Mouse (Mus musculus): ENCODE measurements at regions not wholly inside any gene's neighbourhood (a gene's known extent, or its start where the extent isn't known, plus 50 kb on each side); places are given as distances from the start of the nearest gene placed in this dataset.
A peak's percentile ranks its signal among the peaks of the same experiment; 100 is the strongest.

DNA sequence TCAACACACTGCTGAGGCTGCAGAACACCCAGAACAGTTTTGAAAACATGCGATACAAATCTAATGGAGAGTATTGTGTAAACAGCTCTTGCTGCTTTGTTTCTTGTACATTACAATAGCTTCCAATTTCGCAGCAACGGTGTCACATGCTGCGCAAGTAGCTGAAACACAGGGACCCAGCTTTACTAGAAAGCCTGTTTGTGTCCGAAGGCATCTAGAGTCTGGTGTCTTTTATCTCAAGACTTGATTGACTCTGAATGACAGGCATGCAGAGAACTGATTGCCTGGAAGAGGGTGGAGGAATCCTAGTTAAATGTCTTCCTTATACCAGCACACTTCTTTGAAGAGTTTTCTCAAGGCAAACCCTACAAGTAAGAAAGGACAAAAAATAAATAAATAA lies 66.1 kb upstream of the Fgf10 start:
- no peak for DNase-seq

DNA sequence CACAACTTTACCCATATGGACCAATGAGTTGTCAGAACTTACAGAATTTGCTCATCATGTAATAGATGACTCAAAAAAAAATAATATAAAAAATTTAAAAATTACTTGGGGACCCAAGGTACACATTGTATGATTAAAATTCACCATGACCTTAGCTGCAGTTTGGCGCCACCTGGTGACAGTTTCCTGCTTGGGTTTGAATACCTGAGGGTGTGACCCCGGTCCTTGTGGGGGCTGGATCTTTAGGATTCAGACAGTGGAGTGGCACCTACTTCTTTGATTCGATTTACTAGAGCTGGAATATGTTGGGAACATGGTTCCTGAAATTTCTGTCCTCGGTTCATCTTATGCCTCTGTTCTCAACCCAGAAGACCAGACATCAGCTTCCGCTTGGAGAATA lies 72.7 kb upstream of the Fgf10 start:
- DNase-seq: peak in 1 of 2 experiments; percentile 41

DNA sequence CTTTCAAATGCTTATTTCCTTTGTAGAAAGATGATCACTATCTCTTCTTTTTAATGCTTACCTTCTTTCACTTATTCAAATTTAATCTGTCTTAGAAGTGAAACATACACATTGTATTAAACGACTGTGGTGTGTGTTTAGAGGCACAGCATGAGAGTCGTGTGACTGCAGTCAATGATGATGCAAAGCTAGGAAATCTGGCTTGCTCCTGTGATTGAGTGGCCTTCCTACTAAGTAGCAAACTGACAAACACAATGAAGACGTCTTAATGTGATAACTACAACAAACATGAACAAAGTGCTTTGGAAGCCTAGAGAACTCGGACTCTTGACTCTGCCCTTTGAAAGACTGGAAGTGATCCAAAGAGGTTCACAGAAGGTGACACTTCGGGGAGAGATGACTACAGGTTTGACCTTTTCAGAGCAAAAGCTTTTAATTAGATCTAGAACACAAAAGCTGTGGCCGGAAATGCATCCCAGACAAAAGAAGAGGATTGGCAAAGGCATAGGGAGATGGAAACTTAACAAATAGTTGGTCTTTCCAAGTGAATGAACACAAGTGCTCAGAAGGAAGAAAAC lies 73.3 kb upstream of the Fgf10 start:
- DNase-seq: no peak

DNA sequence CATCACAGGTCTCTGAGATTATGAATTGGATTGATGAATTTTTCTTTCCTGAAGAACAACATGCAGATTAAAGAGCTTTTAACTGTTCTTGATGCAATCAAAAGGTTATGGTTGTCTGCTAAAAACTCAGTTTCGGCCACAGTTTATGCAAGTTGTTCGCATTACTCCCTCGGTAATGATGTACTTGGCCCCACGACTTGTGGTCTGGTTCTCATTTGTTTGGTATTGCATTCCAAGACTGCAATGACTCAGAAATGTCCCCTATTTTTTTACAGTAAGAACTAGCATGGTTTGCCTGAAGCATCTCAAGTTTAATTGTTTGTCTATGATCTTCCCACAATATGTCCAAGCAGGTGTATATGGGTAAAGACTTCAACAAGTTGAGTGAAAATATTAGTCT lies 77.5 kb upstream of the Fgf10 start:
- DNase-seq: no peak

DNA sequence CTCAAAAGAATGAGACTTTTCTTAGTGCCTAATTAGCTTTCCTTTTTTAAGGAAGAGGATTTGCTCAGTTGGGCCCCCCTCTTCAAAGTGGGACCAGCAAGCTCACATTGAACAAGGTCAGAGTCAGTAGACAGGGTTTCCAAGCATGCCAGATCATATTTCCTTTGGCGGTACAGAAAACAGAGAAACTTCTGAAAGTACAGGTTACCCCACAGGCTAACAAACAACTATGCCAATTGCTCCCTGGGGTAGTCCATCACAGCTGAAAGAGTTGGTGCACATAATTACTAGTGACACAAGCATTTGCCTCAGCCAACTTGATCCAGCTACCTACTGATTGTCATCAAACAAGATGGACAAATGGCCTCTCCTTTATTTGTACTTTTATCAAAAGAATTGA lies 97.0 kb upstream of the Fgf10 start:
- DNase-seq: no peak

DNA sequence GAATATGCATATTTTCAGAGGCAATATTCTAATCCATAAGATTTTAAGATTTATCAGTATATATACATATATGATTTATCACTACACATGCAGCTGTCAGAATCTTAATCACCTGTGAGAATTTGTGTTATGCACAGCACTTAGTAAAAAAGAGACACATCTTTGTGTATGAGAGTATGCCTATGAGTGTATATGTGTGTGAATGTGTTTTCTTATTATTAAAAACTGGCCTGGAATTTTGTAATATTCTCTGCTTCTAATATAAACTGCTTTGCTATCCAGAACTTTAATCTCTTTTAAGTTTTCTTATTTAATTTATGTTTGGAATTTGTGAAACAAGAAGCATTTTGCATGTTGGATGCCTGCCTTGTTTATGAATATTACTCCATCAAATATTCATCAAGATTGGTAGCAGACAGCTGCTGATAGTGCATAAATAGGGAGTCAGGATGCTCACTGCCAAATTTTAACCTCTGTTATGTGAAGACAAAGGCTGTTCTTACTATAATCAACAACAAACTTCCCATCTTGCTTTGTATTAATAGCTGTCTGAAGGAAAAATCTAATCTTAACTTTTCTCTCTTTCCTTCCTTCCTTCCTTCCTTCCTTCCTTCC lies 104.3 kb upstream of the Fgf10 start:
- DNase-seq: no peak

DNA sequence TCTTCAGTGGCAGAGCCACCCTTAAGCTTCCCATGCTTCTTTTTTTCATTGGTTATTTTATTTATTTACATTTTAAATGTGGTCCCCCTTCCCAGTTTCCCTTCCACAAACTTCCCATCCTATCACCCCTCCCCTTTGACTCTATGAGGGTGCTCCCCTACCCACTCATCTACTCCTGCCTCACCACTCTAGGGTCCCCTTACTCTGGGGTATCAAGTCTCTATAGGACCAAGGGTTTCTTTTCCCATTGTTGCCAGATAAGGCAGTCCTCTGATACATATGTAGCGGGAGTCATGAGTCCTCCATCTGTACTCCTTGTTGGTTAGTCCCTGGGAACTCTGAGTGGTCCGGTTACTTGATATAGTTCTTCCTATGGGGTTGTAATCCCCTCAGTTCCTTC lies 110.6 kb upstream of the Fgf10 start:
- no peak for DNase-seq

DNA sequence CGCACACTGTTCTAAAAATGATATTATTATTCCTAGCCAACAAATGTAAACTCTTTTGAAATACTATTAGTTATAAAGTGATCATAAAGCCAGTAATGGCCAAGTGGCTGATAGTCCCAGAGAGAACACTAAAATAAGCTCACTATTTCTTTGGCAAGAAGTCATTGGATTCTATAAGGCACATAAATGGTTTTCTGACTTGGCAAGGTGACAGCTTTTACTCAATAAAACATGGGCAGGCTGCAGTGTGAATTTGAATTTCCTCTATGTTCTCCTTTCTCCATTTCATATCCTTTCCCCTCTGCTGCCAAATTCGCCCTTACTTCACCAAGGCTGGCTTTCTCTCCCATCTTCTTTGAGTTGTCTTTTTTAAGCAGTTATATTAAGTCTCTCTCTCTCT lies 117.6 kb upstream of the Fgf10 start:
- no peak for DNase-seq

DNA sequence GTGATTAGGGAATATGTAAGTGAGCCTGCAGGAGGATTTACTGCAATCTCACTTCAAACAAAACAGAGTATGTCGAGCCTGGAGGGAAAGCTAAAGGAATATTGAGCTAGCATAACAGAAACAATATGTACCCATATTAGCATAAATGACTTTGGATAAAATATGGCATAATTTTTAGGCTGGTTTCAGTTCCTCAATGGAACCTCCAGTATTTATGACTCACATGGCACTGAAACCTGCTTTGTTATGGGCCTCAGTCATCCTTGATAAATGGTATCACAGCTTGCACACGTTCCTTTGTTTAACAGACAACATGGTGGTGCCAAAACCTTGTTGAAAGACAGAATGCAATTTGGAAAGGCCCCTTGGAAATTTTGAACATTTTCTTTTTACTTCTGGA lies 130.8 kb upstream of the Fgf10 start:
- DNase-seq: no peak

DNA sequence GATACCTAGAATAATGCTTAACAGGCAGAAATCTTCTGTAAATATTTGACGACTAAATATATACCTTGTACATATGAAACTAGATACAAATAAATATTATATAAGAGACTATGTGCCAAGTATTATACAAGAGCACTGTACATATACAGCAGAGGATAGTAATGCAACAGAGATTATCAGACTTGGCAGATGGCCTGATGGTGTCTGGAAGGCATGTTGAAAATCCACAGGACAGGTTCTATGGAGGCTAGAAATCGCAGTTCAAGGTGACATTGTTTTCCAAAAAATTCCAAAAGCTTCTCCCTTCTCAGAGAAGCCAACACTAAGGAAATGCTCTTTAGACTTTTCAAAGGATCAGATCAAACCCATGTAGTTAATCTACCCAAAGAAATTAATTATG lies 126.9 kb upstream of the Mrps30 start:
- no peak for DNase-seq

DNA sequence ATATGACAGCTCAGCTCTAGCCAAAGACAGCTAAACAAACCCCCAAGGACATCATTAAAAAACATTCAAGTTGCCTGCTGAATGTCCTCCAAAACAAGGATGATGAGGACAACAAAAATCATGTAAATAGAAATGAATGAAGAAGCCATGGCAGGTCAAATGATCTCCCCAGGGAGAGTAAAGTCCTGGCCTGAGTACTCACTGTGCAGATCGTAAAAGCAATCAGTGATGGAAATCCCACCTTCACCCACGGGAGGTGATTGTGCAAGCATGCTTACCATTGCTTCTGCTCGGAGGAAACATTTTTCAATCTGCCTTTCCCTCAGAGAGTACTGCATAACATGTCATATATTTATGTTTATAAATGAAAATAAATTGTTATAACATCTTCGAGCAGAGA lies 119.1 kb upstream of the Mrps30 start:
- no peak for DNase-seq

DNA sequence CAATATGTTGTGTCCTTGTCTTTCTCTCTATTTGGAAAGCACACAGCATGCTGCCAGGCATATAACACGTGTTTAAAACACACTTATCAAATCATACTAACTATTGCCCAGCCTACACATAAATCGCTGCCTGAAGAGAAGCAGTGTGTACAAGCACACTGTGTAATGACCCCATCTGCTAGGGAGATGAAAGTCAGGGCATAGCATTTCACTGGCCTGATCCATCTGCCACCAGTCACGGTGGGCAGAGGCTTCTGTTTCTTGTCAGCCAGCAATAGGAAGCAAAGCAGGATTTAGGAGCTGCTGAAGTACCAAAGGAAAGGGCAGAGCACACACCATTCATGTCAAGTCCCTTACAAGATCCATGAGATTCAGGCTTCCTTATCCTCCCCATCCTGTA lies 103.6 kb upstream of the Mrps30 start:
- DNase-seq: no peak

DNA sequence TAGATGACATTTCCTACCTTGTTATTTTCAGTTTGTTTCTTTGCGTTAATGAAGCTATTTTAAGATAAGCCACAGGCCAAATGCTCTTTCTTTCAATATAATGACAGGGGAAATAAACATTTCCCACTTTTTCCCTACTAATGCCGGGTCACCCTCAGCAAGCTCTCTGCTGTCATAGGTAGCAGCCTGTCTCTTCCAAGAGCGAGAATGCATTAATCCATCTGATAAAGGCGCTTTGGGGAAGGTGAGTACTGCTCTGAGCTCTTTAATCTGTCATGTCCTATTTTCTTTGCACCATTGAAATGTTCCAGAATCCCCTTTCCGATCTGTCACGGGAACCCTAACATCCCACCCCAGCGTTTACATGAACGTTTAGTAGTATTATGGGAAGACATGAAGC lies 96.0 kb upstream of the Mrps30 start:
- no peak for DNase-seq

DNA sequence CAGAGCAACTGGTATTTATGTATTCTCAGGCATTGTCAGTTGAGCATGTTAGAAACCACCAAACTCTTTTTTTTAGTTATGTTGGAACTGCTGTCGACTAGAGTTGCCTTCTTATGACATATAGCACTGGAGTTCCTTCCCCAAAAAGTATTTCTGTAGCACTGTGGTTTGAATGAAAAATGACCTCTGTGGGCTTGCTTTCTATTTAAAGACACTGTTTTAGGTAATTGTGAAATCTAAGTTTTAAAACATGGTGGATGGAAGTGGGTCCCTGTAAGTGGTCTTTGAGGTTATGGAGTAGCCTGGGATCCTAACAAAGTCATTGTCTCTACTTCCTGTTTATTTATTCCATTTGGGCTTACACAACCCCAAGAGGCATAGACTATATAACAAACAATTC lies 93.2 kb upstream of the Mrps30 start:
- DNase-seq: no peak

DNA sequence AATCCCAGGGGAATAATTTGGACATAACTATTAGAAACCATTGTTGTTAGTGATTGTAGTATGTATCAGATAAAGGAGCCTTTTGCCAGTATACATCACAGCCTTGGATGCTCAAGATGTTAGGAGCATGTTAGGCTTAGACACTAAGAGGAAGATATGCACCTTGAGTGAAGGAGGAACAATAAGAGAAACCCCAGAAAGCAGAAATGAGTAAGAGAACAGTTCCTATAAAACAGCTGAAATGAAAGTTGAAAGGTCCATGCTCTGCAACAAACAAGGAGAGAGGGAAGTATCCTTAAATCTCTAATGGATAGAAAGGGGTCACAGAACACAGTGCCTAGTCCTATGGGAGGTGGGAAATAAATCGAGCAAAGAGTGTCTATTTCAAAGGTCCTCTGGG lies 91.4 kb upstream of the Mrps30 start:
- no peak for DNase-seq

DNA sequence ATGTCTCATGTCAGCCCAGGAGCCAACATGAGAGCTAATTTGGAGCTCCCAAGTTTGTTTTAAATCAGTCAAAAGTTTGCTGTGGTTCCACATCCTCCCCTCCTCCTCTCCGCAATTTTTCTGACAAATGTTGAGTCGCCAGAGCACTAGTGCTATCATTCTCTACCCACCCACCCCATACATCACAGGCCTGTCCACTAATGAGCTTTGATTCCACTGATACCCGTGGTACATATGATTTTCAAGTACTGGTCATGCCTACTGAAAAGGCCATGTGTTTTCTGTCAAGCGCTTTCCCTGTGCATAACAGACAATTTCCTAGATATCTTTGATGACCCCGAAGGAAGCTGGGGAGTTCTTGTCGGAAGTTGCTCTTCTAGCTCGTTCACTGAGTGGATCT lies 85.5 kb upstream of the Mrps30 start:
- DNase-seq: no peak

DNA sequence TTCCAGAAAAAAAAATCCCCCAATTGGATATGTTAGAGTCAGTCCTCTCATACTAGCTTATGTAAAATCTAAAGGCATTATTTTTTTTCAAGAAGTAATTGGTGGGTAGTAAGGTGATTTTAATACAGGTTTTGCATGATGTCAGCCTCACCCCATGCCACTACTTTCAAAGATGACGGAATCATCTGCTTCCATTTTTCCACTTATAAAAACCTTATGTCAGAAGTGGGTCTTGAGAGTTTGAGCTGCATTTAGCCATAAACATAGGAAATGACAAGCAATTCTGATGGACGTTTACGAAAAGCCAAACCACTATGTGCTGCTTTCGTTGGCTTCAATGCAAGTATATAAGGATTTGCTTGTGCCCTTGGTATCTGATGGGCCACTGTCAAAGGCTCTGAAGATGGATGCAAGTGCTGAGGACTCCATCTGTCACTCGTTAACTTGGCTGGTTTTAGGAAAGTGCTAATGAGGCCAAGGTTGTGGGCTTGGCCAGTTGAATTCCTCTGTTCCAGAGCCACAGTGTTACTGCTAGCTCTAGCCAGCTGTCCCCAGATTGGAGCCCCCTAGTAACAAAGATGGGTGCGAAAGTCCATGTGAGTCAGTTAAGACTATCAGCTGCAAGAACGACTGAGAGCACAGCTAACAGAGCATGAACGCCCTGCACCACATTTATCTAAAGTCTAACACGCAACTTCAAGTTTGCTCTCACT lies 72.8 kb upstream of the Mrps30 start:
- no peak for DNase-seq

DNA sequence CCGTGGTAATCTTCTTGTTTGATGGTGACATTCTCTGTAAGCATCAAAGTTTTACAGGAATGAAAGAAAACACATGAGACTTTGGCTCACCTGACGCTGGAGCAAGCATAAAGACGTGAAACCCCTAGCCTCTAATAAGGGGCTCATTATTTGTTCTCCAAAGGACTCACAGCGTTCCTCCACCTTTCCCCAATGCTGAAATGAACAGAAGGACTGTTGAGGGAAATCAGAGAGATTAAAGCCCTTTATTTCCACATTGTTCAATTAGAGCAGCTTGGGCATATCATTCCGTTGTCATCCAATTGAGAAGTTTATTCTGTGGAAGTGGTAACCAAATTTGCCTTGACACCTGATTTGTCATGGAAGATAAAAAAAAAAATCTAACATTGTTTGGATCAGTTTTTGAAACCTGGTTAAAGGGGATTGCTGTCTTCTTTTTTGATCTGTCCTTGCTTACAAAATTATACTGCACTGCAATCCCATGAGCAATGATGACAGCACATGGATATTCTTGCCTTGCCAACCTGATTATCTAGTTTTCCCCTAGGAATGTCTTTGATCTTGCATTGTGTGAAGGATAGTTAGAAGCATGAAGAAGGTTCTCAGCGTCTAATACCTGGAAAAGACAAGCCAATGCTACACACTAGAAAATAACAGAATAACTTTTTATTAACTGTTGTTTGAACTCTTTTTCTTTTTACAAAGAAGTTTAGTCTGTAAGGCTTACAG lies 62.1 kb upstream of the Mrps30 start:
- no peak for DNase-seq

DNA sequence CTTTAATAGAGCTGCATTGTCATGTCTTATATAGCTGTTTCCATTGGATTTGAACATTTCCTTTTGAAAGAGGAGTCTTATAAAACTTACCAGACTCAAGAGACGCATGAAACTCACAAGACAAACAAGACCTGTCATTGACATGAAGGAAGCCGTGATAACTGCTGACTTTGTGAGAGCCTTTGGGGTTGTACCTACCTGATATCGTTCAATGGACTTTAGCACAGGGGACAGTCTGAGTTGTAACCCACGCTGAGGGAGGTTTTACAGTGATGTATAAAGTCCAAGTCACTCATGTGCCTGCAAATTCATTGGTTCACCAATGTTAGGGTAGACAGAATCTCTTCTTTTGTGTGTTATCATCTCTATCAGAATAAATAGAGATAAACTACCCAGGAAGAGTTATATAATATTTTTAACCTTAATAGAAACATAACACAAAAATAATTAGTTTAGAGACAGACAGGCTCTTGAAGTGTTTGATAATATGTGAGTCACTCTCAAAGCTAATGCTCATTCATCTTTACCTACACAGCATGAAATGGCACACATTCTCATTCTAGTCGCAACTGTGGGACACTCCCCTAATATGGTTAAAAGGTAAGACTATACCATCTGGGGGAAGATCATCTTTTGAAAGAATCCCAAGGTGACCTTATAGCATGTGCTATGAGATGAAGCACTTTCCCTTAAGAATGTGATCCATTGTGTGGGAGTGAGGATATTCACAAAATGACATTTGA lies 54.4 kb upstream of the Mrps30 start:
- no peak for DNase-seq

Measured in kidney, postnatal 25 days (tissue).